Mouse (Mus musculus) ES-E14 (cell line): ENCODE results near the gene 1700020N01Rik.

Experiments used
- HCFC1 ChIP-seq: IDR thresholded peaks from 2 replicates; pipeline ENCODE4 v1.6.1; 2012; ENCODE audit warnings: low read length, inconsistent platforms, borderline replicate concordance; ENCODE audit not compliant: insufficient read depth
- ZC3H11A ChIP-seq: IDR thresholded peaks from 2 replicates; pipeline ENCODE4 v1.6.1; 2012; ENCODE audit warnings: low read depth, mild to moderate bottlenecking, inconsistent platforms, low read length, borderline replicate concordance

GRCm38 (mm10) chr10:21618745-21619508, 26.0 kb downstream of the 1700020N01Rik start:
- TF ChIP-seq ZC3H11A (no peak), HCFC1 (no peak)
